Mouse (Mus musculus) kidney, postnatal 36 days (tissue): ENCODE results near the gene Dysf.
A peak's percentile ranks its signal among the peaks of the same experiment; 100 is the strongest.

Source experiments
- DNase-seq, 2 experiments: peaks; one replicate each; pipeline ENCODE4 v3.0.0; 2021 to 2022; ENCODE audit warnings: mixed read lengths in 2 of 2

Gene Dysf

GRCm38 (mm10) chr6:84173626-84174025, 165.2 kb downstream of the Dysf start:
- DNase-seq = no peak

GRCm38 (mm10) chr6:84178776-84179405, 170.5 kb downstream of the Dysf start:
- peak in 1 of 2 experiments; percentile 10 for DNase-seq

GRCm38 (mm10) chr6:84181452-84181851, 173.1 kb downstream of the Dysf start:
- DNase-seq = peak; percentile 66 to 77

- DNase-seq = no peak
Measured at GRCm38 (mm10) chr6:84191656-84192250, 183.4 kb downstream of the Dysf start.

GRCm38 (mm10) chr6:84196511-84196910, 188.1 kb downstream of the Dysf start:
- DNase-seq = no peak

- no peak for DNase-seq
Measured at GRCm38 (mm10) chr6:84197811-84198213, 189.4 kb downstream of the Dysf start.

- no peak for DNase-seq
Measured at GRCm38 (mm10) chr6:84201721-84202490, 193.5 kb downstream of the Dysf start.

GRCm38 (mm10) chr6:84205611-84206010, 197.2 kb downstream of the Dysf start:
- no peak for DNase-seq

- no peak for DNase-seq
Measured at GRCm38 (mm10) chr6:84208589-84208988, 200.2 kb downstream of the Dysf start.

GRCm38 (mm10) chr6:84209736-84210434, 201.5 kb downstream of the Dysf start:
- DNase-seq = peak in 1 of 2 experiments; percentile 40

- no peak for DNase-seq
Measured at GRCm38 (mm10) chr6:84211473-84211872, 203.1 kb downstream of the Dysf start.

- DNase-seq = peak; percentile 64 to 65
Measured at GRCm38 (mm10) chr6:84213101-84213500, 204.7 kb downstream of the Dysf start.

- no peak for DNase-seq
Measured at GRCm38 (mm10) chr6:84217216-84217933, 209.0 kb downstream of the Dysf start.

GRCm38 (mm10) chr6:84219119-84219518, 210.7 kb downstream of the Dysf start:
- no peak for DNase-seq

- peak; percentile 85 to 94 for DNase-seq
Measured at GRCm38 (mm10) chr6:84224861-84225260, 216.5 kb downstream of the Dysf start.

GRCm38 (mm10) chr6:84225587-84225986, 217.2 kb downstream of the Dysf start:
- peak; percentile 63 to 84 for DNase-seq

GRCm38 (mm10) chr6:84228196-84228595, 219.8 kb downstream of the Dysf start:
- DNase-seq = peak; percentile 46 to 76

GRCm38 (mm10) chr6:84228786-84229185, 220.4 kb downstream of the Dysf start:
- DNase-seq = no peak

GRCm38 (mm10) chr6:84229739-84230138, 221.3 kb downstream of the Dysf start:
- DNase-seq = no peak

GRCm38 (mm10) chr6:84231108-84231507, 222.7 kb downstream of the Dysf start:
- DNase-seq = no peak

- no peak for DNase-seq
Measured at GRCm38 (mm10) chr6:84232063-84232760, 223.8 kb downstream of the Dysf start.

GRCm38 (mm10) chr6:84233783-84234182, 225.4 kb downstream of the Dysf start:
- DNase-seq = peak; percentile 92 to 95
